Mouse (Mus musculus) forebrain, embryonic 11.5 days (tissue): ENCODE measurements around the gene Sdk1. TPM values are rescaled to one million over a fixed set of nuclear protein-coding genes. Genes with fewer than 3 reads are reported as not detected.

Experiments used
- ATAC-seq: fragments of 200-750 bp; cut with Nextera tagmentation; replicated peaks from 2 replicates; pipeline ENCODE4 v1.8.0; 2017; ENCODE audit warnings: moderate TSS enrichment; ENCODE audit not compliant: low FRiP score
- DNase-seq: peaks from one replicate; pipeline ENCODE4 v3.0.0-alpha.2; 2017; ENCODE audit warnings: low spot score
- H3K27ac ChIP-seq: fragments of 300-500 bp; sonication (generic); 2 replicates; pipeline ENCODE4 v1.5.1; 2014; ENCODE audit warnings: low read depth, low read length
- H3K27me3 ChIP-seq: fragments of 300-500 bp; sonication (generic); 2 replicates; pipeline ENCODE4 v1.6.1; 2014; ENCODE audit warnings: mild to moderate bottlenecking, low read length, mixed read lengths; ENCODE audit not compliant: control insufficient read depth, insufficient read depth
- H3K36me3 ChIP-seq: fragments of 300-500 bp; sonication (generic); 2 replicates; pipeline ENCODE4 v1.6.1; 2014; ENCODE audit warnings: mild to moderate bottlenecking, low read length, moderate library complexity, mixed read lengths; ENCODE audit not compliant: control insufficient read depth, insufficient read depth
- H3K4me1 ChIP-seq: fragments of 300-500 bp; sonication (generic); replicated peaks from 2 replicates; pipeline ENCODE4 v1.6.1; 2014; ENCODE audit warnings: low read length, mixed read lengths; ENCODE audit not compliant: control insufficient read depth, insufficient read depth
- H3K4me2 ChIP-seq: fragments of 300-500 bp; sonication (generic); 2 replicates; pipeline ENCODE4 v1.6.1; 2014; ENCODE audit warnings: low read depth, mild to moderate bottlenecking, low read length, moderate library complexity, mixed read lengths; ENCODE audit not compliant: severe bottlenecking
- H3K4me3 ChIP-seq: fragments of 300-500 bp; sonication (generic); 2 replicates; pipeline ENCODE4 v1.5.1; 2014; ENCODE audit warnings: low read depth, low read length
- H3K9ac ChIP-seq: fragments of 300-500 bp; sonication (generic); 2 replicates; pipeline ENCODE4 v1.6.1; 2014; ENCODE audit warnings: low read length
- H3K9me3 ChIP-seq: fragments of 300-500 bp; sonication (generic); 2 replicates; pipeline ENCODE4 v1.6.1; 2016; ENCODE audit warnings: low read length, mixed read lengths; ENCODE audit not compliant: control insufficient read depth
- WGBS: fragments of 180-500 bp; shearing (Covaris S2); extraction: QIAGEN DNeasy Blood & Tissue Kit; methylation state at CpG from one replicate; pipeline ENCODE4 v1.1.7; 2014; 5-methylcytosine and 5-hydroxymethylcytosine counted together
- polyA plus RNA-seq: library from polyadenylated mRNA; unstranded; fragments of >200 nt; fragmentation: Nextera tagmentation; extraction: Ambion mirVana; gene quantifications from 2 replicates; pipeline ENCODE4 v1.2.1, GENCODE M21; 2014

Gene Sdk1
- polyA plus RNA-seq, 1 experiment from 2014 or later: 0.64 TPM

GRCm38 (mm10) chr5:141542890-141543666, 301.8 kb downstream of the Sdk1 start:
- 20% methylated on average over 8 of the region's 8 CpGs for WGBS
- DNase-seq: no peak
- no peak overlapping the region for H3K4me2 ChIP-seq

GRCm38 (mm10) chr5:141553444-141553843, 312.2 kb downstream of the Sdk1 start:
- Histone ChIP-seq H3K9me3 (no peaks in the 10 kb centered on the region), H3K4me1 (peaks cover 8% of the 10 kb centered on the region; the same call in 1 of the 2 replicates), H3K36me3 (no peaks in the 10 kb centered on the region), H3K27me3 (no peaks in the 10 kb centered on the region), H3K4me3 (no peak overlapping the region), H3K27ac (no peak overlapping the region), H3K9ac (no peak overlapping the region), H3K4me2 (no peak overlapping the region)
- 95% methylated on average over 9 of the region's 9 CpGs for WGBS
- no peak for DNase-seq
- ATAC-seq: no peak

More at GRCm38 (mm10) chr5:141542890-141543666, 301.8 kb downstream of the Sdk1 start:
- no peak overlapping the region for H3K4me3 ChIP-seq
- no peaks in the 10 kb centered on the region for H3K9me3 ChIP-seq
- ATAC-seq: no peak
- no peaks in the 10 kb centered on the region for H3K36me3 ChIP-seq
- H3K9ac ChIP-seq: no peak overlapping the region
- H3K4me1 ChIP-seq: no peaks in the 10 kb centered on the region; the same call in 1 of the 2 replicates
- H3K27ac ChIP-seq: no peak overlapping the region
- H3K27me3 ChIP-seq: no peaks in the 10 kb centered on the region

- H3K27me3 ChIP-seq: no peaks in the 10 kb centered on the region
- no peaks in the 10 kb centered on the region for H3K9me3 ChIP-seq
- no peak overlapping the region for H3K4me3 ChIP-seq
- H3K27ac ChIP-seq: no peak overlapping the region
- 71% methylated on average over 4 of the region's 4 CpGs for WGBS
- no peak overlapping the region for H3K4me2 ChIP-seq
- H3K36me3 ChIP-seq: no peaks in the 10 kb centered on the region
- H3K9ac ChIP-seq: no peak overlapping the region
- DNase-seq (peak; percentile 37), ATAC-seq (no peak)
- peaks cover 8% of the 10 kb centered on the region; the same call in 1 of the 2 replicates for H3K4me1 ChIP-seq
These were observed 317.4 kb downstream of the Sdk1 start for GRCm38 (mm10) chr5:141558731-141559130.

GRCm38 (mm10) chr5:141560325-141560724, 319.0 kb downstream of the Sdk1 start:
- 68% methylated on average over 5 of the region's 5 CpGs for WGBS
- Histone ChIP-seq H3K27ac (no peak overlapping the region), H3K4me2 (no peak overlapping the region), H3K9me3 (no peaks in the 10 kb centered on the region; the same call in 1 of the 2 replicates), H3K4me1 (peaks cover 8% of the 10 kb centered on the region; the same call in 1 of the 2 replicates), H3K27me3 (no peaks in the 10 kb centered on the region), H3K4me3 (no peak overlapping the region), H3K9ac (no peak overlapping the region), H3K36me3 (no peaks in the 10 kb centered on the region)
- DNase-seq: no peak
- ATAC-seq: no peak

- 73% methylated on average over 3 of the region's 3 CpGs for WGBS
- no peak overlapping the region for H3K4me2 ChIP-seq
- no peaks in the 10 kb centered on the region for H3K27me3 ChIP-seq
- no peaks in the 10 kb centered on the region; the same call in 1 of the 2 replicates for H3K9me3 ChIP-seq
- H3K4me1 ChIP-seq: peaks cover under 1% of the 10 kb centered on the region; the same call in 1 of the 2 replicates
- H3K36me3 ChIP-seq: no peaks in the 10 kb centered on the region
- no peak overlapping the region for H3K4me3 ChIP-seq
- no peak overlapping the region for H3K9ac ChIP-seq
- DNase-seq (no peak), ATAC-seq (no peak)
- H3K27ac ChIP-seq: no peak overlapping the region
These were observed 320.8 kb downstream of the Sdk1 start for GRCm38 (mm10) chr5:141561989-141562560.

GRCm38 (mm10) chr5:141564197-141564596, 322.9 kb downstream of the Sdk1 start:
- Histone ChIP-seq H3K36me3 (no peaks in the 10 kb centered on the region), H3K4me1 (no peaks in the 10 kb centered on the region), H3K9ac (no peak overlapping the region), H3K4me3 (no peak overlapping the region), H3K4me2 (no peak overlapping the region), H3K9me3 (no peaks in the 10 kb centered on the region; the same call in 1 of the 2 replicates), H3K27ac (no peak overlapping the region), H3K27me3 (no peaks in the 10 kb centered on the region)
- WGBS: 86% methylated on average over 5 of the region's 5 CpGs
- no peak for ATAC-seq
- no peak for DNase-seq

- Histone ChIP-seq H3K27me3 (no peaks in the 10 kb centered on the region), H3K36me3 (no peaks in the 10 kb centered on the region), H3K9me3 (no peaks in the 10 kb centered on the region; the same call in 1 of the 2 replicates), H3K9ac (no peak overlapping the region), H3K4me3 (no peak overlapping the region), H3K4me1 (no peaks in the 10 kb centered on the region), H3K4me2 (no peak overlapping the region), H3K27ac (no peak overlapping the region)
- no peak for ATAC-seq
- no peak for DNase-seq
- WGBS: 89% methylated on average over 2 of the region's 2 CpGs
These were observed 326.8 kb downstream of the Sdk1 start for GRCm38 (mm10) chr5:141568106-141568505.

GRCm38 (mm10) chr5:141570442-141570841, 329.2 kb downstream of the Sdk1 start:
- no peak for DNase-seq
- 85% methylated on average over 6 of the region's 6 CpGs for WGBS
- ATAC-seq: no peak
- H3K4me2 ChIP-seq: no peak overlapping the region
- no peaks in the 10 kb centered on the region for H3K9me3 ChIP-seq
- H3K4me3 ChIP-seq: no peak overlapping the region
- H3K27me3 ChIP-seq: no peaks in the 10 kb centered on the region
- H3K4me1 ChIP-seq: no peaks in the 10 kb centered on the region
- H3K27ac ChIP-seq: no peak overlapping the region
- no peaks in the 10 kb centered on the region for H3K36me3 ChIP-seq
- no peak overlapping the region for H3K9ac ChIP-seq
